Mouse (Mus musculus): ENCODE data around the gene Pecr. TPM values are rescaled to one million over a fixed set of nuclear protein-coding genes. Genes with fewer than 3 reads are reported as not detected.

The Pecr gene
- 8.0 TPM for polyA plus RNA-seq (2014; fragmentation: Illumina TruSeq; extraction: RNeasy Lipid Tissue Mini Kit (QIAGEN cat#74804); ENCODE audit: insufficient read depth, low read depth, low replicate concordance)

GRCm38 (mm10) chr1:72283992-72284485 is at the start of gene Pecr, which contains the start of gene Tmem169:
Pecr (minus strand) TSS chr1:72284314.
Tmem169 (plus strand) TSS chr1:72284369.

GRCm38 (mm10) chr1:72307317-72307798 is 23.2 kb upstream of the Pecr start, which contains the start of gene Xrcc5:
Xrcc5 (plus strand) TSS chr1:72307421.

GRCm38 (mm10) chr1:72211701-72212699 is 72.1 kb downstream of the Pecr start, which contains the start of gene Mreg:
Mreg (minus strand) TSS chr1:72212307.

Other genes with a start within 250 kb of the Pecr start
- gene Mreg, start 72.0 kb downstream of the Pecr start, polyA plus RNA-seq (2014; fragmentation: Illumina TruSeq; extraction: RNeasy Lipid Tissue Mini Kit (QIAGEN cat#74804); ENCODE audit: insufficient read depth, low read depth, low replicate concordance) = 2.3 TPM
- gene Tmem169, start 55 bp upstream of the Pecr start, polyA plus RNA-seq (2014; fragmentation: Illumina TruSeq; extraction: RNeasy Lipid Tissue Mini Kit (QIAGEN cat#74804); ENCODE audit: insufficient read depth, low read depth, low replicate concordance) = not detected
- 9.0 TPM for gene Xrcc5, start 23.1 kb upstream of the Pecr start, polyA plus RNA-seq (2014; fragmentation: Illumina TruSeq; extraction: RNeasy Lipid Tissue Mini Kit (QIAGEN cat#74804); ENCODE audit: insufficient read depth, low read depth, low replicate concordance)

Data from lung, adult 10 weeks (tissue).